In the genomic region with DNA sequence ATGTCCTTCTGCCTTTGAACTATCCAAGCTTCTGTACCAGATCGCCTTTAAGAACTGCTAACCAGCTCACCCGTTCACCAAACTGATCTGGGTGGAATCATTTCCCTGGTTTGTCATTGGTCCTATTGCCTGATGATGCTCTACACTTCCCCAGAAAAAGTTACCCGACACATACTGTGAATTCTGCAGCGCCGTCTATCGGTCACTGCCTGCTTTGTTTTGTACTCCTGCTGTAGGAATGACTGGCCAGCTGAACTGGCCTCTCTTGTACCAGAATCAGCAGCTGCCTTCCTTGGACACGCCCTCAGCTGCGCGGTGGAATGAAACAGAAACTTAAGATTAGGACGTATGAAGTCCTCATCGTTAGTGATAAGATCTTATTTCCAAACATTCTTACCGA, we compare ENCODE assay signal across 12 mouse cellular contexts.
DNase-seq lines count a peak whose midpoint lies in the region; ATAC-seq lines count a peak whose summit lies in the region.
"Had no signal": no experiment of that assay in that cellular context is flagged by ENCODE, and none has a peak within 500 bp of the region (broad histone marks: within the 10 kb centered on the region; RNA-seq: fewer than 3 reads in every experiment).

No protein-coding gene starts in this region.

- ATAC-seq in kidney, embryonic 14.5 days (ENCODE audit: low FRiP score, low TSS enrichment): no peak

- DNase-seq in cerebellum, postnatal 10 days: peak; percentile 32 to 42
- DNase-seq in cerebellum, adult 11-12 months: no peak
- peak; percentile 3 for DNase-seq in kidney, adult 18-20 months
- DNase-seq in lung, postnatal 36 days: peak; percentile 6
- DNase-seq in lung, postnatal 14 days: no peak
- peak; percentile 7 for DNase-seq in embryo, embryonic 11 days
- no peak for DNase-seq in natural killer cell, adult 2 months (ENCODE audit: low spot score in 2 of 2)
- DNase-seq: gastrocnemius, postnatal 25 days had no signal

- no peaks in the 10 kb centered on the region for H3K36me3 ChIP-seq in kidney, embryonic 14.5 days (ENCODE audit: control insufficient read depth, insufficient read depth, low read length)
- H3K36me3 ChIP-seq: heart, embryonic 15.5 days had no signal

- H3K27me3 ChIP-seq in kidney, embryonic 14.5 days (ENCODE audit: control insufficient read depth, insufficient read depth, low read length): no peaks in the 10 kb centered on the region
- H3K27me3 ChIP-seq: heart, embryonic 15.5 days; megakaryocyte, embryonic 14.5 days had no signal

- no peak overlapping the region for H3K4me3 ChIP-seq in kidney, embryonic 14.5 days (ENCODE audit: low read length)
- H3K4me3 ChIP-seq: heart, embryonic 15.5 days; megakaryocyte, embryonic 14.5 days had no signal

- WGBS in kidney, embryonic 14.5 days: 74% methylated on average over 12 of the region's 12 CpGs

- H3K4me2 ChIP-seq in kidney, embryonic 14.5 days (replicated peaks; ENCODE audit: low read depth, low read length): no peak overlapping the region
- H3K4me2 ChIP-seq: heart, embryonic 15.5 days had no signal

- H3K4me1 ChIP-seq in kidney, embryonic 14.5 days (ENCODE audit: control insufficient read depth, insufficient read depth, low read length): no peaks in the 10 kb centered on the region
- H3K4me1 ChIP-seq: heart, embryonic 15.5 days; megakaryocyte, embryonic 14.5 days had no signal

- H3K27ac ChIP-seq in kidney, embryonic 14.5 days (ENCODE audit: low read depth, low read length): no peak overlapping the region
- H3K27ac ChIP-seq: heart, embryonic 15.5 days; liver, embryonic 14.5 days had no signal

- H3K9me3 ChIP-seq in kidney, embryonic 14.5 days (ENCODE audit: control insufficient read depth, low read length): no peaks in the 10 kb centered on the region
- H3K9me3 ChIP-seq: heart, embryonic 15.5 days had no signal

- H3K9ac ChIP-seq in kidney, embryonic 14.5 days (ENCODE audit: low read depth, low read length): no peak overlapping the region
- H3K9ac ChIP-seq: heart, embryonic 15.5 days; liver, embryonic 14.5 days had no signal

Comparison
In these comparisons a context has a peak if more than half of its experiments do, and no peak if none do; other contexts are left out.
1. DNase-seq: peak in cerebellum, postnatal 10 days (2 of 2), kidney, adult 18-20 months (single experiment), lung, postnatal 36 days (single experiment) and embryo, embryonic 11 days (single experiment); none in cerebellum, adult 11-12 months (single experiment), lung, postnatal 14 days (single experiment) and natural killer cell, adult 2 months (0 of 2).